Mouse (Mus musculus) lung, adult 2 months (tissue): ENCODE data around the gene Ankra2.

Experiments
- CTCF ChIP-seq: fragments of 200-500 bp; IDR thresholded peaks from 2 replicates; pipeline ENCODE4 v1.5.1; 2011; ENCODE audit warnings: mild to moderate bottlenecking, low read length, control low read depth; ENCODE audit not compliant: insufficient read depth
- POLR2A ChIP-seq: fragments of 200-500 bp; IDR thresholded peaks from 2 replicates; pipeline ENCODE4 v1.6.1; 2011; ENCODE audit warnings: low read depth, mild to moderate bottlenecking, control low read depth, low read length, borderline replicate concordance; ENCODE audit errors: extremely low read depth

GRCm38 (mm10) chr13:98244571-98245350, 18.1 kb upstream of the Ankra2 start:
- TF ChIP-seq CTCF: no peak
- no peak for TF ChIP-seq POLR2A
